Mouse (Mus musculus): ENCODE results near the gene Tmem156.

DNA sequence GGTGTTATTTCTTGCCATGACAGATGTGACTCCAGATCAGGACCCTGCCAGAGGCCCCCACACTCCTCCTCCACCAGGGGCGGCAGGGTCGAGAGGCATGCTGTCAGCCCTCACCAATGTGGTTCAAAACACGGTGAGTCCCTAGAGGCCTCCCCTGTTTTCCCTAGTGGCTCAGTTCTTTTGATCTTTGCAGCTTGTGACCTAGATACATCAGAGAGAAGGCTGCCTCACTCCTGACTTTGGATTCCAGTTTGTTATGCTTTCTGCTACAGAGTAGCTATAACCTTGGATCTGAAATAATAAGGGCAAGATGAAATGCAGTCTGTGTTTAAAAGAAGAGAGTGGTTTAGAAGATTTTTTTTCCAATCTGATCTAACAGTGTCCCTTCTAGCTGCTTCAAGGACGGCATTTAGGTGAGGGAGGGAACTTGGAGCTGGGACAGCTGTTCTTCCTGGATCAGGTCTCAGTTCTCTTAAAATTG, 85.9 kb downstream of the Tmem156 start:
- TF ChIP-seq CTCF (IDR thresholded peaks at IDR 0.05; ENCODE audit: borderline replicate concordance, control insufficient read depth, extremely low read depth, insufficient read depth, low read length, poor library complexity) (0 out of 2 replicates have a peak, but pooled peaks have one; percentile 20), POLR2A (IDR thresholded peaks at IDR 0.05; ENCODE audit: control insufficient read depth, extremely low read depth, insufficient read depth, low read length, poor library complexity) (no peak)

Measured in thymus, adult 2 months (tissue).